Mouse (Mus musculus) stomach, postnatal 0 days (tissue): ENCODE data around the gene Golga2.

Experiments used
- CTCF ChIP-seq: IDR thresholded peaks from 2 replicates; pipeline ENCODE4 v1.5.1; 2016; ENCODE audit warnings: antibody characterized with exemption, low read depth, mild to moderate bottlenecking, moderate library complexity
- EP300 ChIP-seq: optimal IDR thresholded peaks from 2 replicates; pipeline ENCODE3; 2016; ENCODE audit warnings: antibody characterized with exemption

- TF ChIP-seq CTCF (no peak), EP300 (no peak)
Measured at GRCm38 (mm10) chr2:32252658-32253057, 34.5 kb upstream of the Golga2 start.
